Mouse (Mus musculus): Measurements from ENCODE around the gene Exoc3l.

DNA sequence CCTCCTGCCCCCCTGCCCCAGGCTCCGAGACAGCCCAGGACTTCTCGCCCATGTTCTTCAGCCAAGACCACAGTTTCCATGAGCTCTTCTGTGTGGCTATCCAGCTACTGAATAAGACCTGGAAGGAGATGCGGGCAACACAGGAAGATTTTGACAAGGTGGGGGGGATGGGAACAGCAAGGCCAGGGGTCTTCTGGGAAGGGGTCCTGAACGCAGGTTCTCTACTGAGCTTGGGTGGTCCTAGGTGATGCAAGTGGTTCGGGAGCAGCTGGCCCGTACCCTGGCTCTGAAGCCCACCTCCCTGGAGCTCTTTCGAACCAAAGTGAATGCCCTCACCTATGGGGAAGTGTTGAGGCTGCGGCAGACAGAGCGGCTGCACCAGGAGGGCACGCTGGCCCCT, 12.5 kb upstream of the Exoc3l start:
- TF ChIP-seq CTCF (IDR thresholded peaks at IDR 0.05; ENCODE audit: borderline replicate concordance, insufficient read depth, low read length) (no peak), POLR2A (IDR thresholded peaks at IDR 0.05; ENCODE audit: low read depth, low read length) (no peak)
